Mouse (Mus musculus) hindbrain, embryonic 12.5 days (tissue): ENCODE measurements at regions not wholly inside any gene's neighbourhood (a gene's known extent, or its start where the extent isn't known, plus 50 kb on each side); places are given as distances from the start of the nearest gene placed in this dataset.
A peak's percentile ranks its signal among the peaks of the same experiment; 100 is the strongest.

Experiments
- ATAC-seq: fragments of 200-750 bp; cut with Nextera tagmentation; 2 replicates; pipeline ENCODE4 v1.8.0; 2017; ENCODE audit warnings: moderate TSS enrichment; ENCODE audit not compliant: low FRiP score
- H3K27ac ChIP-seq: fragments of 300-500 bp; sonication (generic); 2 replicates; pipeline ENCODE4 v1.5.1; 2016; ENCODE audit warnings: mild to moderate bottlenecking
- H3K27me3 ChIP-seq: fragments of 300-500 bp; sonication (generic); 2 replicates; pipeline ENCODE4 v1.6.1; 2016; ENCODE audit warnings: mild to moderate bottlenecking
- H3K36me3 ChIP-seq: fragments of 300-500 bp; sonication (generic); 2 replicates; pipeline ENCODE4 v1.6.1; 2016; ENCODE audit warnings: mild to moderate bottlenecking
- H3K4me1 ChIP-seq: fragments of 300-500 bp; sonication (generic); 2 replicates; pipeline ENCODE4 v1.6.1; 2016
- H3K4me2 ChIP-seq: fragments of 300-500 bp; sonication (generic); replicated peaks from 2 replicates; pipeline ENCODE4 v1.6.1; 2016; ENCODE audit warnings: mild to moderate bottlenecking
- H3K4me3 ChIP-seq: fragments of 300-500 bp; sonication (generic); 2 replicates; pipeline ENCODE4 v1.5.1; 2016; ENCODE audit warnings: mild to moderate bottlenecking
- H3K9ac ChIP-seq: fragments of 300-500 bp; sonication (generic); 2 replicates; pipeline ENCODE4 v1.6.1; 2016; ENCODE audit warnings: mild to moderate bottlenecking, moderate library complexity
- H3K9me3 ChIP-seq: fragments of 300-500 bp; sonication (generic); replicated peaks from 2 replicates; pipeline ENCODE4 v1.6.1; 2016; ENCODE audit warnings: mild to moderate bottlenecking
- WGBS: fragments of 180-500 bp; shearing (Covaris S2); methylation state at CpG from one replicate; pipeline ENCODE4 v1.1.7; 2016; 5-methylcytosine and 5-hydroxymethylcytosine counted together

GRCm38 (mm10) chr11:45466350-45466749 is 385.5 kb upstream of the Clint1 start:
- H3K4me1 ChIP-seq: peaks cover 4% of the 10 kb centered on the region; the same call in 1 of the 2 replicates
- ATAC-seq: peak; percentile 71
- no peaks in the 10 kb centered on the region for H3K36me3 ChIP-seq
- 54% methylated on average over 3 of the region's 3 CpGs for WGBS
- no peak overlapping the region for H3K4me2 ChIP-seq
- peak overlapping the region; percentile 60; the same call in 1 of the 2 replicates for H3K27ac ChIP-seq
- no peaks in the 10 kb centered on the region for H3K9me3 ChIP-seq
- no peak overlapping the region for H3K9ac ChIP-seq
- H3K27me3 ChIP-seq: no peaks in the 10 kb centered on the region
- H3K4me3 ChIP-seq: no peak overlapping the region

GRCm38 (mm10) chr11:45472171-45472570 is 379.7 kb upstream of the Clint1 start:
- Histone ChIP-seq H3K27ac (no peak overlapping the region), H3K4me2 (no peak overlapping the region), H3K9ac (no peak overlapping the region), H3K27me3 (no peaks in the 10 kb centered on the region), H3K9me3 (no peaks in the 10 kb centered on the region), H3K4me1 (0 out of 2 replicates have a peak, but pooled peaks cover 2% of the 10 kb centered on the region), H3K36me3 (no peaks in the 10 kb centered on the region), H3K4me3 (no peak overlapping the region)
- WGBS: 74% methylated on average over 5 of the region's 5 CpGs
- ATAC-seq: no peak

GRCm38 (mm10) chr11:45476917-45477316 is 374.9 kb upstream of the Clint1 start:
- 0 out of 2 replicates have a peak, but pooled peaks cover 2% of the 10 kb centered on the region for H3K4me1 ChIP-seq
- no peak overlapping the region for H3K9ac ChIP-seq
- H3K4me3 ChIP-seq: no peak overlapping the region
- no peak for ATAC-seq
- H3K27me3 ChIP-seq: no peaks in the 10 kb centered on the region
- no peaks in the 10 kb centered on the region for H3K9me3 ChIP-seq
- no peak overlapping the region for H3K27ac ChIP-seq
- no peaks in the 10 kb centered on the region for H3K36me3 ChIP-seq
- WGBS: 50% methylated on average over 4 of the region's 4 CpGs
- no peak overlapping the region for H3K4me2 ChIP-seq

- H3K27ac ChIP-seq: no peak overlapping the region
- H3K4me3 ChIP-seq: no peak overlapping the region
- no peaks in the 10 kb centered on the region for H3K27me3 ChIP-seq
- no peaks in the 10 kb centered on the region for H3K9me3 ChIP-seq
- peaks cover 2% of the 10 kb centered on the region; the same call in 1 of the 2 replicates for H3K4me1 ChIP-seq
- no peak overlapping the region for H3K4me2 ChIP-seq
- no peaks in the 10 kb centered on the region for H3K36me3 ChIP-seq
- 87% methylated on average over 4 of the region's 4 CpGs for WGBS
- no peak overlapping the region for H3K9ac ChIP-seq
- ATAC-seq: no peak
Measured at GRCm38 (mm10) chr11:45485950-45486349, 365.9 kb upstream of the Clint1 start.

GRCm38 (mm10) chr11:45491021-45491967 is 360.6 kb upstream of the Clint1 start:
- WGBS: 54% methylated on average over 20 of the region's 20 CpGs
- H3K27ac ChIP-seq: peak overlapping the region; percentile 67
- ATAC-seq: peak; percentile 73
- no peaks in the 10 kb centered on the region for H3K9me3 ChIP-seq
- H3K9ac ChIP-seq: no peak overlapping the region
- H3K4me2 ChIP-seq: no peak overlapping the region
- no peaks in the 10 kb centered on the region for H3K36me3 ChIP-seq
- peaks cover 4% of the 10 kb centered on the region; the same call in 1 of the 2 replicates for H3K4me1 ChIP-seq
- H3K4me3 ChIP-seq: no peak overlapping the region
- no peaks in the 10 kb centered on the region for H3K27me3 ChIP-seq

- WGBS: 57% methylated on average over 1 of the region's 1 CpGs
- Histone ChIP-seq H3K4me2 (no peak overlapping the region), H3K27ac (no peak overlapping the region), H3K4me1 (peaks cover 4% of the 10 kb centered on the region; the same call in 1 of the 2 replicates), H3K4me3 (no peak overlapping the region), H3K9me3 (no peaks in the 10 kb centered on the region), H3K36me3 (no peaks in the 10 kb centered on the region), H3K27me3 (no peaks in the 10 kb centered on the region), H3K9ac (no peak overlapping the region)
- no peak for ATAC-seq
Measured at GRCm38 (mm10) chr11:45495246-45495645, 356.6 kb upstream of the Clint1 start.

GRCm38 (mm10) chr11:45508566-45508965 is 343.3 kb upstream of the Clint1 start:
- Histone ChIP-seq H3K27ac (peak overlapping the region; percentile 30), H3K9ac (no peak overlapping the region), H3K4me3 (no peak overlapping the region), H3K27me3 (no peaks in the 10 kb centered on the region), H3K4me2 (no peak overlapping the region), H3K9me3 (no peaks in the 10 kb centered on the region; the same call in 1 of the 2 replicates), H3K36me3 (no peaks in the 10 kb centered on the region), H3K4me1 (peaks cover 6% of the 10 kb centered on the region)
- WGBS: 58% methylated on average over 4 of the region's 4 CpGs
- ATAC-seq: no peak

- no peak overlapping the region for H3K27ac ChIP-seq
- H3K9ac ChIP-seq: no peak overlapping the region
- no peaks in the 10 kb centered on the region for H3K27me3 ChIP-seq
- H3K4me3 ChIP-seq: no peak overlapping the region
- H3K36me3 ChIP-seq: no peaks in the 10 kb centered on the region
- H3K4me2 ChIP-seq: no peak overlapping the region
- ATAC-seq: no peak
- 39% methylated on average over 2 of the region's 2 CpGs for WGBS
- H3K9me3 ChIP-seq: no peaks in the 10 kb centered on the region; the same call in 1 of the 2 replicates
- H3K4me1 ChIP-seq: peaks cover 10% of the 10 kb centered on the region
Measured at GRCm38 (mm10) chr11:45509278-45509677, 342.6 kb upstream of the Clint1 start.

GRCm38 (mm10) chr11:45514415-45515271 is 337.2 kb upstream of the Clint1 start:
- Histone ChIP-seq H3K4me2 (no peak overlapping the region), H3K9ac (no peak overlapping the region), H3K4me3 (no peak overlapping the region), H3K9me3 (no peaks in the 10 kb centered on the region; the same call in 1 of the 2 replicates), H3K4me1 (peaks cover 8% of the 10 kb centered on the region), H3K27ac (peak overlapping the region; percentile 57), H3K36me3 (no peaks in the 10 kb centered on the region), H3K27me3 (no peaks in the 10 kb centered on the region)
- ATAC-seq: peak; percentile 40; the same call in 1 of the 2 replicates
- WGBS: 63% methylated on average over 10 of the region's 10 CpGs

- no peaks in the 10 kb centered on the region for H3K36me3 ChIP-seq
- no peak overlapping the region for H3K9ac ChIP-seq
- no peak overlapping the region for H3K4me2 ChIP-seq
- ATAC-seq: peak; percentile 61
- H3K4me3 ChIP-seq: no peak overlapping the region
- H3K27ac ChIP-seq: peak overlapping the region; percentile 56
- peaks cover 15% of the 10 kb centered on the region for H3K4me1 ChIP-seq
- WGBS: 46% methylated on average over 6 of the region's 6 CpGs
- H3K9me3 ChIP-seq: no peaks in the 10 kb centered on the region
- H3K27me3 ChIP-seq: no peaks in the 10 kb centered on the region
Measured at GRCm38 (mm10) chr11:45524720-45525119, 327.1 kb upstream of the Clint1 start.

- no peak overlapping the region for H3K4me3 ChIP-seq
- WGBS: 96% methylated on average over 9 of the region's 9 CpGs
- no peak overlapping the region for H3K4me2 ChIP-seq
- H3K27ac ChIP-seq: no peak overlapping the region
- no peaks in the 10 kb centered on the region for H3K27me3 ChIP-seq
- no peaks in the 10 kb centered on the region for H3K9me3 ChIP-seq
- no peaks in the 10 kb centered on the region for H3K36me3 ChIP-seq
- no peak for ATAC-seq
- H3K4me1 ChIP-seq: no peaks in the 10 kb centered on the region
- H3K9ac ChIP-seq: no peak overlapping the region
Measured at GRCm38 (mm10) chr11:45531044-45531626, 320.7 kb upstream of the Clint1 start.
